In genomic region chr11:119159496-119159895, GRCm38 (mm10) we compare ENCODE assay signal across 9 mouse cellular contexts.
DNase-seq lines count a peak whose midpoint lies in the region; ATAC-seq and TF ChIP-seq lines count a peak whose summit lies in the region.
"Had no signal": no experiment of that assay in that cellular context is flagged by ENCODE, and none has a peak within 500 bp of the region (broad histone marks: within the 10 kb centered on the region; RNA-seq: fewer than 3 reads in every experiment).

No protein-coding gene starts in this region.

- H3K9ac ChIP-seq in hindbrain, postnatal 0 days (replicated peaks; ENCODE audit: low read length), result no peak overlapping the region
- H3K9ac ChIP-seq in heart, embryonic 16.5 days (ENCODE audit: low read length), result no peak overlapping the region
- H3K9ac ChIP-seq in limb, embryonic 12.5 days (replicated peaks), result no peak overlapping the region
- H3K9ac ChIP-seq in stomach, embryonic 15.5 days, result no peak overlapping the region
- H3K9ac ChIP-seq in hindbrain, embryonic 14.5 days, result no peak overlapping the region

- H3K4me1 ChIP-seq in hindbrain, embryonic 10.5 days (replicated peaks), result peaks cover 76% of the 10 kb centered on the region
- peaks cover 10% of the 10 kb centered on the region for H3K4me1 ChIP-seq in hindbrain, postnatal 0 days (ENCODE audit: insufficient read depth, low read length)
- peaks cover 16% of the 10 kb centered on the region for H3K4me1 ChIP-seq in heart, embryonic 16.5 days (ENCODE audit: control insufficient read depth, insufficient read depth, low read length)
- peaks cover 60% of the 10 kb centered on the region for H3K4me1 ChIP-seq in limb, embryonic 12.5 days (replicated peaks)
- no peaks in the 10 kb centered on the region; the same call in 1 of the 2 replicates for H3K4me1 ChIP-seq in stomach, embryonic 15.5 days
- peaks cover 49% of the 10 kb centered on the region for H3K4me1 ChIP-seq in hindbrain, embryonic 14.5 days (replicated peaks; ENCODE audit: control insufficient read depth, insufficient read depth, low read length)

- H3K36me3 ChIP-seq in hindbrain, embryonic 10.5 days, result peaks cover 16% of the 10 kb centered on the region
- 0 out of 2 replicates have a peak, but pooled peaks cover 4% of the 10 kb centered on the region for H3K36me3 ChIP-seq in hindbrain, postnatal 0 days (ENCODE audit: insufficient read depth, low read length)
- peaks cover 10% of the 10 kb centered on the region for H3K36me3 ChIP-seq in heart, embryonic 16.5 days (ENCODE audit: control insufficient read depth, insufficient read depth)
- H3K36me3 ChIP-seq in limb, embryonic 12.5 days, result peaks cover 21% of the 10 kb centered on the region
- peaks cover 3% of the 10 kb centered on the region; the same call in 1 of the 2 replicates for H3K36me3 ChIP-seq in stomach, embryonic 15.5 days
- H3K36me3 ChIP-seq in hindbrain, embryonic 14.5 days (replicated peaks; ENCODE audit: control insufficient read depth, insufficient read depth), result peaks cover 13% of the 10 kb centered on the region; the same call in 1 of the 2 replicates

- no peak for TF ChIP-seq CTCF in hindbrain, postnatal 0 days (IDR thresholded peaks at IDR 0.05; ENCODE audit: low read depth)

- 0 out of 2 replicates have a peak overlapping the region, but pooled peaks have one; percentile 5 for H3K27ac ChIP-seq in hindbrain, embryonic 10.5 days
- H3K27ac ChIP-seq in hindbrain, postnatal 0 days, result no peak overlapping the region
- H3K27ac ChIP-seq in heart, embryonic 16.5 days (ENCODE audit: low read length), result no peak overlapping the region
- H3K27ac ChIP-seq in limb, embryonic 12.5 days, result no peak overlapping the region
- no peak overlapping the region for H3K27ac ChIP-seq in stomach, embryonic 15.5 days
- no peak overlapping the region for H3K27ac ChIP-seq in hindbrain, embryonic 14.5 days
- H3K27ac ChIP-seq: macrophage had no signal

- DNase-seq in hindbrain, embryonic 10.5 days (ENCODE audit: low spot score), result peak; percentile 65
- DNase-seq in hindbrain, postnatal 0 days (ENCODE audit: low spot score), result no peak
- peak; percentile 46 for DNase-seq in cerebellum, adult 9-11 months
- DNase-seq in urinary bladder, adult 18-20 months (ENCODE audit: low spot score in 2 of 2), result no peak
- no peak for DNase-seq in hindbrain, embryonic 14.5 days (ENCODE audit: low spot score)

- no peak overlapping the region for H3K4me2 ChIP-seq in hindbrain, postnatal 0 days (ENCODE audit: low read depth, low read length)
- peak overlapping the region; percentile 29 for H3K4me2 ChIP-seq in heart, embryonic 16.5 days (ENCODE audit: low read depth, low read length)
- peak overlapping the region; percentile 23 for H3K4me2 ChIP-seq in limb, embryonic 12.5 days
- peak overlapping the region; percentile 21; the same call in 1 of the 2 replicates for H3K4me2 ChIP-seq in stomach, embryonic 15.5 days
- H3K4me2 ChIP-seq in hindbrain, embryonic 14.5 days (replicated peaks), result no peak overlapping the region

- ATAC-seq in hindbrain, postnatal 0 days, result no peak
- ATAC-seq in heart, embryonic 16.5 days (replicated peaks; ENCODE audit: extremely low read depth, insufficient read depth, low FRiP score), result peak; percentile 63
- peak; percentile 32; the same call in 1 of the 2 replicates for ATAC-seq in limb, embryonic 12.5 days (ENCODE audit: insufficient number of reproducible peaks, insufficient read depth, low FRiP score, low TSS enrichment, low read depth)
- peak; percentile 65; the same call in 1 of the 2 replicates for ATAC-seq in stomach, embryonic 15.5 days (ENCODE audit: insufficient read depth, low FRiP score, low read depth)
- no peak for ATAC-seq in hindbrain, embryonic 14.5 days (ENCODE audit: low FRiP score)

- WGBS in hindbrain, embryonic 10.5 days, result 39% methylated on average over 11 of the region's 11 CpGs
- 55% methylated on average over 11 of the region's 11 CpGs for WGBS in hindbrain, postnatal 0 days
- 40% methylated on average over 11 of the region's 11 CpGs for WGBS in heart, embryonic 16.5 days
- WGBS in limb, embryonic 12.5 days, result 27% methylated on average over 11 of the region's 11 CpGs
- 41% methylated on average over 11 of the region's 11 CpGs for WGBS in stomach, embryonic 15.5 days
- WGBS in hindbrain, embryonic 14.5 days, result 45% methylated on average over 11 of the region's 11 CpGs

- H3K9me3 ChIP-seq in hindbrain, embryonic 10.5 days, result no peaks in the 10 kb centered on the region
- no peaks in the 10 kb centered on the region for H3K9me3 ChIP-seq in hindbrain, postnatal 0 days (ENCODE audit: low read length)
- no peaks in the 10 kb centered on the region for H3K9me3 ChIP-seq in heart, embryonic 16.5 days (replicated peaks; ENCODE audit: control insufficient read depth, low read length)
- no peaks in the 10 kb centered on the region for H3K9me3 ChIP-seq in limb, embryonic 12.5 days
- no peaks in the 10 kb centered on the region for H3K9me3 ChIP-seq in stomach, embryonic 15.5 days
- no peaks in the 10 kb centered on the region for H3K9me3 ChIP-seq in hindbrain, embryonic 14.5 days (ENCODE audit: control insufficient read depth, low read length)

- H3K4me3 ChIP-seq in hindbrain, embryonic 10.5 days, result peak overlapping the region; percentile 22; the same call in 1 of the 2 replicates
- H3K4me3 ChIP-seq in hindbrain, postnatal 0 days (ENCODE audit: low read length), result no peak overlapping the region
- H3K4me3 ChIP-seq in heart, embryonic 16.5 days (ENCODE audit: low read length), result peak overlapping the region; percentile 25
- no peak overlapping the region for H3K4me3 ChIP-seq in limb, embryonic 12.5 days (replicated peaks)
- H3K4me3 ChIP-seq in stomach, embryonic 15.5 days (replicated peaks), result no peak overlapping the region; the same call in 1 of the 2 replicates
- no peak overlapping the region for H3K4me3 ChIP-seq in hindbrain, embryonic 14.5 days (replicated peaks; ENCODE audit: low read length)

- peaks cover 45% of the 10 kb centered on the region for H3K27me3 ChIP-seq in hindbrain, embryonic 10.5 days (ENCODE audit: insufficient read depth, poor library complexity, severe bottlenecking)
- H3K27me3 ChIP-seq in hindbrain, postnatal 0 days (ENCODE audit: insufficient read depth, low read length), result no peaks in the 10 kb centered on the region
- H3K27me3 ChIP-seq in heart, embryonic 16.5 days (ENCODE audit: control insufficient read depth, insufficient read depth, low read length), result no peaks in the 10 kb centered on the region
- H3K27me3 ChIP-seq in limb, embryonic 12.5 days, result peaks cover 22% of the 10 kb centered on the region
- no peaks in the 10 kb centered on the region for H3K27me3 ChIP-seq in stomach, embryonic 15.5 days (replicated peaks)
- H3K27me3 ChIP-seq in hindbrain, embryonic 14.5 days (ENCODE audit: control insufficient read depth, insufficient read depth, low read length), result no peaks in the 10 kb centered on the region

Comparison
In these comparisons a context has a peak if more than half of its experiments do, and no peak if none do; other contexts are left out.
1. DNase-seq: peak in hindbrain, embryonic 10.5 days (single experiment) and cerebellum, adult 9-11 months (single experiment); none in hindbrain, postnatal 0 days (single experiment), urinary bladder, adult 18-20 months (0 of 2) and hindbrain, embryonic 14.5 days (single experiment).
2. H3K4me3 ChIP-seq: peak in hindbrain, embryonic 10.5 days (single experiment) and heart, embryonic 16.5 days (single experiment); none in hindbrain, postnatal 0 days (single experiment), limb, embryonic 12.5 days (single experiment), stomach, embryonic 15.5 days (single experiment) and hindbrain, embryonic 14.5 days (single experiment).
3. ATAC-seq: peak in heart, embryonic 16.5 days (single experiment), limb, embryonic 12.5 days (single experiment) and stomach, embryonic 15.5 days (single experiment); none in hindbrain, postnatal 0 days (single experiment) and hindbrain, embryonic 14.5 days (single experiment).
4. H3K4me2 ChIP-seq: peak in heart, embryonic 16.5 days (single experiment), limb, embryonic 12.5 days (single experiment) and stomach, embryonic 15.5 days (single experiment); none in hindbrain, postnatal 0 days (single experiment) and hindbrain, embryonic 14.5 days (single experiment).